Mouse (Mus musculus): ENCODE results near the gene Adamts2. TPM values are rescaled to one million over a fixed set of nuclear protein-coding genes. Genes with fewer than 3 reads are reported as not detected.

Gene Adamts2
- total RNA-seq, 2 experiments from 2014 or later, result 9.9 to 12.1 TPM

GRCm38 (mm10) chr11:50726035-50726434 lies 124.2 kb downstream of the Adamts2 start:
- no peak for DNase-seq (ENCODE audit: low spot score in 2 of 2)

GRCm38 (mm10) chr11:50733146-50733545 lies 131.3 kb downstream of the Adamts2 start:
- DNase-seq (ENCODE audit: low spot score in 2 of 2), result no peak

- no peak for DNase-seq (ENCODE audit: low spot score in 2 of 2)
These were observed 132.2 kb downstream of the Adamts2 start for GRCm38 (mm10) chr11:50734129-50734528.

GRCm38 (mm10) chr11:50736548-50736947 lies 134.7 kb downstream of the Adamts2 start:
- DNase-seq (ENCODE audit: low spot score in 2 of 2), result no peak

GRCm38 (mm10) chr11:50738436-50738835 lies 136.6 kb downstream of the Adamts2 start:
- no peak for DNase-seq (ENCODE audit: low spot score in 2 of 2)

GRCm38 (mm10) chr11:50739453-50739852 lies 137.6 kb downstream of the Adamts2 start:
- no peak for DNase-seq (ENCODE audit: low spot score in 2 of 2)

GRCm38 (mm10) chr11:50742146-50742545 lies 140.3 kb downstream of the Adamts2 start:
- no peak for DNase-seq (ENCODE audit: low spot score in 2 of 2)

- peak; percentile 33 to 61 for DNase-seq (ENCODE audit: low spot score in 2 of 2)
These were observed 143.1 kb downstream of the Adamts2 start for GRCm38 (mm10) chr11:50744971-50745370.

GRCm38 (mm10) chr11:50746508-50746907 lies 144.6 kb downstream of the Adamts2 start:
- no peak for DNase-seq (ENCODE audit: low spot score in 2 of 2)

GRCm38 (mm10) chr11:50750983-50751585 lies 149.2 kb downstream of the Adamts2 start:
- no peak for DNase-seq (ENCODE audit: low spot score in 2 of 2)

GRCm38 (mm10) chr11:50757741-50758140 lies 155.9 kb downstream of the Adamts2 start:
- DNase-seq (ENCODE audit: low spot score in 2 of 2), result no peak

- no peak for DNase-seq (ENCODE audit: low spot score in 2 of 2)
These were observed 164.6 kb downstream of the Adamts2 start for GRCm38 (mm10) chr11:50766461-50766860.

GRCm38 (mm10) chr11:50767039-50767438 lies 165.2 kb downstream of the Adamts2 start:
- DNase-seq (ENCODE audit: low spot score in 2 of 2), result peak; percentile 46 to 54

GRCm38 (mm10) chr11:50768995-50769749 lies 167.3 kb downstream of the Adamts2 start:
- peak; percentile 89 to 95 for DNase-seq (ENCODE audit: low spot score in 2 of 2)

- DNase-seq (ENCODE audit: low spot score in 2 of 2), result no peak
These were observed 169.1 kb downstream of the Adamts2 start for GRCm38 (mm10) chr11:50771006-50771405.

- no peak for DNase-seq (ENCODE audit: low spot score in 2 of 2)
These were observed 195.8 kb downstream of the Adamts2 start for GRCm38 (mm10) chr11:50797674-50798073.

GRCm38 (mm10) chr11:50798836-50799235 lies 197.0 kb downstream of the Adamts2 start:
- DNase-seq (ENCODE audit: low spot score in 2 of 2), result no peak

GRCm38 (mm10) chr11:50814233-50814632 lies 212.3 kb downstream of the Adamts2 start:
- no peak for DNase-seq (ENCODE audit: low spot score in 2 of 2)

- no peak for DNase-seq (ENCODE audit: low spot score in 2 of 2)
These were observed 224.3 kb downstream of the Adamts2 start for GRCm38 (mm10) chr11:50826214-50826613.

- peak; percentile 86 to 92 for DNase-seq (ENCODE audit: low spot score in 2 of 2)
These were observed 225.4 kb downstream of the Adamts2 start, which contains the start of gene Zfp354c for GRCm38 (mm10) chr11:50827010-50827953. TSS of gene Zfp354c (minus strand) at chr11:50827724.

- no peak for DNase-seq (ENCODE audit: low spot score in 2 of 2)
These were observed 233.8 kb downstream of the Adamts2 start for GRCm38 (mm10) chr11:50835727-50836126.

Measured in left cerebral cortex, adult 18-20 months (tissue).